Mouse (Mus musculus) lung, adult 2 months (tissue): ENCODE results near the gene Fstl4.

Source experiments
- CTCF ChIP-seq: fragments of 200-500 bp; IDR thresholded peaks from 2 replicates; pipeline ENCODE4 v1.5.1; 2011; ENCODE audit warnings: mild to moderate bottlenecking, low read length, control low read depth; ENCODE audit not compliant: insufficient read depth
- POLR2A ChIP-seq: fragments of 200-500 bp; IDR thresholded peaks from 2 replicates; pipeline ENCODE4 v1.6.1; 2011; ENCODE audit warnings: low read depth, mild to moderate bottlenecking, control low read depth, low read length, borderline replicate concordance; ENCODE audit errors: extremely low read depth

GRCm38 (mm10) chr11:52919231-52919960 lies 155.0 kb downstream of the Fstl4 start:
- TF ChIP-seq CTCF (no peak), POLR2A (no peak)
